In genomic region chr17:24644875-24645721, GRCm38 (mm10) we compare ENCODE assay signal across 8 mouse cellular contexts. TPM values are rescaled to one million over a fixed set of nuclear protein-coding genes. Genes with fewer than 3 reads are reported as not detected.
DNase-seq lines count a peak whose midpoint lies in the region; ATAC-seq lines count a peak whose summit lies in the region.

No protein-coding gene starts in this region.

- H3K4me2 ChIP-seq in midbrain, embryonic 13.5 days (replicated peaks) = no peak overlapping the region
- peak overlapping the region; percentile 44 for H3K4me2 ChIP-seq in heart, embryonic 14.5 days (ENCODE audit: low read length)
- no peak overlapping the region for H3K4me2 ChIP-seq in midbrain, embryonic 14.5 days (ENCODE audit: low read length)

- H3K4me1 ChIP-seq in midbrain, embryonic 10.5 days = peaks cover 41% of the 10 kb centered on the region
- H3K4me1 ChIP-seq in midbrain, embryonic 13.5 days (replicated peaks) = peaks cover 9% of the 10 kb centered on the region
- peaks cover 26 to 27% of the 10 kb centered on the region in 2 experiments for H3K4me1 ChIP-seq in heart, embryonic 14.5 days (ENCODE audit: control insufficient read depth in 2 of 2, insufficient read depth in 2 of 2, low read length in 2 of 2)
- peaks cover 4% of the 10 kb centered on the region; the same call in 1 of the 2 replicates for H3K4me1 ChIP-seq in midbrain, embryonic 14.5 days (ENCODE audit: control insufficient read depth, insufficient read depth, low read length)

- H3K27me3 ChIP-seq in midbrain, embryonic 10.5 days (ENCODE audit: low read depth, poor library complexity, severe bottlenecking) = peaks cover 27% of the 10 kb centered on the region
- H3K27me3 ChIP-seq in midbrain, embryonic 13.5 days = peaks cover 19% of the 10 kb centered on the region
- H3K27me3 ChIP-seq in heart, embryonic 14.5 days (ENCODE audit: control insufficient read depth, insufficient read depth, low read length) = no peaks in the 10 kb centered on the region
- no peaks in the 10 kb centered on the region for H3K27me3 ChIP-seq in midbrain, embryonic 14.5 days (ENCODE audit: control insufficient read depth, insufficient read depth, low read length)

- peaks cover 9% of the 10 kb centered on the region; the same call in 1 of the 2 replicates for H3K36me3 ChIP-seq in midbrain, embryonic 10.5 days
- H3K36me3 ChIP-seq in midbrain, embryonic 13.5 days = 0 out of 2 replicates have a peak, but pooled peaks cover 2% of the 10 kb centered on the region
- H3K36me3 ChIP-seq in heart, embryonic 14.5 days (ENCODE audit: control insufficient read depth, insufficient read depth, low read length) = peaks cover 21% of the 10 kb centered on the region
- no peaks in the 10 kb centered on the region for H3K36me3 ChIP-seq in midbrain, embryonic 14.5 days (ENCODE audit: control insufficient read depth, insufficient read depth, low read length)

- no peak overlapping the region; the same call in 1 of the 2 replicates for H3K9ac ChIP-seq in midbrain, embryonic 13.5 days (replicated peaks)
- peak overlapping the region; percentile 63 for H3K9ac ChIP-seq in heart, embryonic 14.5 days (ENCODE audit: low read length)
- H3K9ac ChIP-seq in midbrain, embryonic 14.5 days (replicated peaks; ENCODE audit: low read length) = no peak overlapping the region

- ATAC-seq in midbrain, embryonic 13.5 days = no peak
- peak; percentile 28; the same call in 1 of the 2 replicates for ATAC-seq in heart, embryonic 14.5 days (ENCODE audit: insufficient number of reproducible peaks, insufficient read depth, low FRiP score, low read depth)
- no peak for ATAC-seq in midbrain, embryonic 14.5 days (ENCODE audit: low FRiP score, low TSS enrichment)
- no peak for ATAC-seq in granulocyte monocyte progenitor cell, adult 5-6 weeks (replicated peaks; ENCODE audit: poor library complexity, severe bottlenecking)
- no peak for ATAC-seq in cerebellum, adult (ENCODE audit: insufficient number of reproducible peaks, low FRiP score, low TSS enrichment)

- peak overlapping the region; percentile 72 for H3K27ac ChIP-seq in midbrain, embryonic 10.5 days (replicated peaks)
- H3K27ac ChIP-seq in midbrain, embryonic 13.5 days = no peak overlapping the region
- H3K27ac ChIP-seq in heart, embryonic 14.5 days (replicated peaks in 1 of 2; ENCODE audit: control insufficient read depth in 1 of 2, insufficient read depth in 1 of 2, low read depth in 2 of 2, low read length in 2 of 2) = peak overlapping the region; percentile 74 to 86
- peak overlapping the region; percentile 26; the same call in 1 of the 2 replicates for H3K27ac ChIP-seq in midbrain, embryonic 14.5 days (replicated peaks; ENCODE audit: low read depth, low read length)

- H3K9me3 ChIP-seq in midbrain, embryonic 10.5 days (replicated peaks) = no peaks in the 10 kb centered on the region
- no peaks in the 10 kb centered on the region for H3K9me3 ChIP-seq in midbrain, embryonic 13.5 days
- no peaks in the 10 kb centered on the region for H3K9me3 ChIP-seq in heart, embryonic 14.5 days (ENCODE audit: control insufficient read depth, low read length)
- no peaks in the 10 kb centered on the region for H3K9me3 ChIP-seq in midbrain, embryonic 14.5 days (ENCODE audit: control insufficient read depth, low read length)

- 88% methylated on average over 9 of the region's 9 CpGs for WGBS in midbrain, embryonic 10.5 days
- WGBS in midbrain, embryonic 13.5 days = 87% methylated on average over 9 of the region's 9 CpGs
- WGBS in heart, embryonic 14.5 days = 67% methylated on average over 8 of the region's 9 CpGs
- WGBS in midbrain, embryonic 14.5 days = 84% methylated on average over 9 of the region's 9 CpGs

- 0 out of 2 replicates have a peak overlapping the region, but pooled peaks have one; percentile 21 for H3K4me3 ChIP-seq in midbrain, embryonic 10.5 days
- no peak overlapping the region for H3K4me3 ChIP-seq in midbrain, embryonic 13.5 days (replicated peaks)
- no peak overlapping the region for H3K4me3 ChIP-seq in heart, embryonic 14.5 days (ENCODE audit: control insufficient read depth in 1 of 2, insufficient read depth in 1 of 2, low read depth in 1 of 2, low read length in 2 of 2)
- H3K4me3 ChIP-seq in midbrain, embryonic 14.5 days (replicated peaks; ENCODE audit: low read depth, low read length) = no peak overlapping the region

- no peak for DNase-seq in midbrain, embryonic 10.5 days (ENCODE audit: low spot score)
- DNase-seq in kidney, postnatal 14 days = peak; percentile 76
- no peak for DNase-seq in midbrain, embryonic 14.5 days
- no peak for DNase-seq in gastrocnemius, adult 8-10 months (ENCODE audit: low spot score in 2 of 2)

RNA-seq across cellular contexts. Expression of gene Slc9a3r2, which starts 5.0 kb away (rescaled TPM):
- polyA plus RNA-seq in midbrain, embryonic 10.5 days (2016; fragmentation: Nextera tagmentation; extraction: Ambion mirVana) = 30.2 and 33.2 TPM in 2 replicates
- 21.3 and 23.5 TPM in 2 replicates for polyA plus RNA-seq in midbrain, embryonic 13.5 days (2015; fragmentation: Nextera tagmentation; extraction: Ambion mirVana)
- 59.6 and 60.9 TPM in 2 replicates for polyA plus RNA-seq in heart, embryonic 14.5 days (2014; fragmentation: Nextera tagmentation; extraction: Ambion mirVana)
- 36.7 and 39.2 TPM in 2 replicates for polyA plus RNA-seq in midbrain, embryonic 14.5 days (2014; fragmentation: Nextera tagmentation; extraction: Ambion mirVana)
- 0.45 and 1.0 TPM in 2 replicates for total RNA-seq in granulocyte monocyte progenitor cell, adult 5-6 weeks (2014; fragmentation: Nextera tagmentation)
- total RNA-seq in granulocyte monocyte progenitor cell, adult 5-6 weeks (2017) = 1.8 and 3.0 TPM in 2 replicates
- 10 to 100 TPM; 17.8 to 38.4 (median 20.8) TPM for total RNA-seq in gastrocnemius, adult 8-10 months (2022)

RNA-seq across cellular contexts. Expression of gene Nthl1, which starts 12.6 kb away (rescaled TPM):
- 25.2 and 25.3 TPM in 2 replicates for polyA plus RNA-seq in midbrain, embryonic 10.5 days (2016; fragmentation: Nextera tagmentation; extraction: Ambion mirVana)
- 10.0 and 10.8 TPM in 2 replicates for polyA plus RNA-seq in midbrain, embryonic 13.5 days (2015; fragmentation: Nextera tagmentation; extraction: Ambion mirVana)
- 7.3 and 7.7 TPM in 2 replicates for polyA plus RNA-seq in heart, embryonic 14.5 days (2014; fragmentation: Nextera tagmentation; extraction: Ambion mirVana)
- 6.5 and 8.9 TPM in 2 replicates for polyA plus RNA-seq in midbrain, embryonic 14.5 days (2014; fragmentation: Nextera tagmentation; extraction: Ambion mirVana)
- total RNA-seq in granulocyte monocyte progenitor cell, adult 5-6 weeks (2014; fragmentation: Nextera tagmentation) = 7.1 and 15.7 TPM in 2 replicates
- total RNA-seq in granulocyte monocyte progenitor cell, adult 5-6 weeks (2017) = 11.8 and 13.7 TPM in 2 replicates
- 1 to 10 TPM; 1.8 to 3.4 (median 2.2) TPM for total RNA-seq in gastrocnemius, adult 8-10 months (2022)

RNA-seq across cellular contexts. Expression of gene Tsc2, which starts 12.7 kb away (rescaled TPM):
- 62.7 and 79.2 TPM in 2 replicates for polyA plus RNA-seq in midbrain, embryonic 10.5 days (2016; fragmentation: Nextera tagmentation; extraction: Ambion mirVana)
- 73.1 and 74.1 TPM in 2 replicates for polyA plus RNA-seq in midbrain, embryonic 13.5 days (2015; fragmentation: Nextera tagmentation; extraction: Ambion mirVana)
- 49.1 and 51.1 TPM in 2 replicates for polyA plus RNA-seq in heart, embryonic 14.5 days (2014; fragmentation: Nextera tagmentation; extraction: Ambion mirVana)
- polyA plus RNA-seq in midbrain, embryonic 14.5 days (2014; fragmentation: Nextera tagmentation; extraction: Ambion mirVana) = 79.5 and 89.5 TPM in 2 replicates
- total RNA-seq in granulocyte monocyte progenitor cell, adult 5-6 weeks (2014; fragmentation: Nextera tagmentation) = 61.9 and 83.7 TPM in 2 replicates
- total RNA-seq in granulocyte monocyte progenitor cell, adult 5-6 weeks (2017) = 25.1 and 41.3 TPM in 2 replicates
- total RNA-seq in gastrocnemius, adult 8-10 months (2022) = 10 to 100 TPM; 75.8 to 86.4 (median 82.7) TPM

RNA-seq across cellular contexts. Expression of gene Npw, which starts 13.2 kb away (rescaled TPM):
- not detected in 2 replicates for polyA plus RNA-seq in midbrain, embryonic 10.5 days (2016; fragmentation: Nextera tagmentation; extraction: Ambion mirVana)
- not detected in 2 replicates for polyA plus RNA-seq in midbrain, embryonic 13.5 days (2015; fragmentation: Nextera tagmentation; extraction: Ambion mirVana)
- polyA plus RNA-seq in heart, embryonic 14.5 days (2014; fragmentation: Nextera tagmentation; extraction: Ambion mirVana) = not detected in 2 replicates
- not detected in 2 replicates for polyA plus RNA-seq in midbrain, embryonic 14.5 days (2014; fragmentation: Nextera tagmentation; extraction: Ambion mirVana)
- not detected in 2 replicates for total RNA-seq in granulocyte monocyte progenitor cell, adult 5-6 weeks (2014; fragmentation: Nextera tagmentation)
- 0.82 TPM in 1 of 2 replicates, not detected in the other for total RNA-seq in granulocyte monocyte progenitor cell, adult 5-6 weeks (2017)
- not detected for total RNA-seq in gastrocnemius, adult 8-10 months (2022)

RNA-seq across cellular contexts. Expression of gene Zfp598, which starts 24.4 kb away (rescaled TPM):
- 21.7 and 24.3 TPM in 2 replicates for polyA plus RNA-seq in midbrain, embryonic 10.5 days (2016; fragmentation: Nextera tagmentation; extraction: Ambion mirVana)
- polyA plus RNA-seq in midbrain, embryonic 13.5 days (2015; fragmentation: Nextera tagmentation; extraction: Ambion mirVana) = 15.0 and 18.6 TPM in 2 replicates
- polyA plus RNA-seq in heart, embryonic 14.5 days (2014; fragmentation: Nextera tagmentation; extraction: Ambion mirVana) = 18.4 and 19.4 TPM in 2 replicates
- polyA plus RNA-seq in midbrain, embryonic 14.5 days (2014; fragmentation: Nextera tagmentation; extraction: Ambion mirVana) = 22.8 and 24.5 TPM in 2 replicates
- total RNA-seq in granulocyte monocyte progenitor cell, adult 5-6 weeks (2014; fragmentation: Nextera tagmentation) = 18.2 and 40.4 TPM in 2 replicates
- total RNA-seq in granulocyte monocyte progenitor cell, adult 5-6 weeks (2017) = 16.1 and 17.8 TPM in 2 replicates
- 10 to 100 TPM; 22.4 to 27.6 (median 27.0) TPM for total RNA-seq in gastrocnemius, adult 8-10 months (2022)
